Mouse (Mus musculus) cerebellum, adult 18-20 months (tissue): ENCODE measurements at regions not wholly inside any gene's neighbourhood (a gene's known extent, or its start where the extent isn't known, plus 50 kb on each side); places are given as distances from the start of the nearest gene placed in this dataset.

Experiments
- DNase-seq, 2 experiments: peaks; one replicate each; pipeline ENCODE4 v3.0.0; 2021

DNA sequence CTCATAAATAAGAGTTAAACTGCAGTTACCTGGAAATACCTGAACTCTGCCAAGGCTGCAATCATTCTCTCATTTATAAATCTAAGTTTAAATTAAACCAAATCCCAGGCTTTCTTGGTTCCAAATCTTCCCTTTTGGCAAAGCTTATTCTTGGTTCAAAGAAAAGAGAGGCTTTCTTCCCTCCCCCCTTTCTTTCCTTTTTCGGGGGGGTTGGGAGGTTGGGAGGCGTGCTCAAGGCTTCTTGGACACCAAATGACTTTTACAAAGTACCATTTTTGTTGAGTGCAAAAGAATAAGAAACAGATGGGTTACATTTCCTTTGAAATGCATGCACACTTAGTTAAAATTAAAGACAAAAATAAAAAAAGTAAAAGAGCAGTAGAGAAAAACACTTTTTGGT, 105.4 kb upstream of the Mroh9 start:
- no peak for DNase-seq

DNA sequence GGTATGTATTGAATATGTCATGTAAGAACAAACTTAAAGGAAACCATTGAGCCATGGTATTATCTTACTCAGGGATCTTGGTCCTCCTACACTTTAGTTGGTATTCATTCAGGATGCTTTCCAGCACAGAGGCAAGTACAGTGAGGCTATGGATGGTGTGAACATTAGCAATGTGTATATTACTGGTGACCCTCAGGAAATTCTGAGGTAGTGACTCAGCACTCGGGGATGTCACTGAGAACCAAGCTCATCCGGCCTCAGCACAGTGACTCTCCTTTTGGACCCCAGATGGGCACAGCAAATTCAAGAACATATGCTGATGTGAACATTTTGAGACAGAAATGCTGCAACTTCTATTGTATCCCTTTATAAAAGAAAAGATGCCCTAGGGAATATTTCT, 96.4 kb upstream of the Mroh9 start:
- no peak for DNase-seq

DNA sequence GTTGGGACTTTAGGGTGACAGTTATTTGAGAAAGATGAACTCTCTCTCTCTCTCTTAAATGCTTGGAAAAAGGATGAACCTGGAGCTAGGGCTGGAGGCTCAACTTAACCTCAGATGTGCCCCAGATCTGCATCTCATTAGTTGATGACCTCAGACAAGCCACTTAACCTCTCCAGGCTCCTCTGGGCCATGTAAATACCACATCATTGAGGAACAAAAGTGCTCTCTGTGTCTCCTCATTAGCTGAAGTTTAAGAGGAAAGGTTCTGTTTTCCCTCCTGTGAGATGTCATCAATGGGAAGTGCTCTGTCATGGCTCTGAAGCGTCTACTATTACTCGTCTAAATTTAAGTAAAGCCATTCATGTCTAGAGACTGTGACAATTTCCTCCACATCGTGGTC, 91.5 kb upstream of the Mroh9 start:
- DNase-seq, result no peak

DNA sequence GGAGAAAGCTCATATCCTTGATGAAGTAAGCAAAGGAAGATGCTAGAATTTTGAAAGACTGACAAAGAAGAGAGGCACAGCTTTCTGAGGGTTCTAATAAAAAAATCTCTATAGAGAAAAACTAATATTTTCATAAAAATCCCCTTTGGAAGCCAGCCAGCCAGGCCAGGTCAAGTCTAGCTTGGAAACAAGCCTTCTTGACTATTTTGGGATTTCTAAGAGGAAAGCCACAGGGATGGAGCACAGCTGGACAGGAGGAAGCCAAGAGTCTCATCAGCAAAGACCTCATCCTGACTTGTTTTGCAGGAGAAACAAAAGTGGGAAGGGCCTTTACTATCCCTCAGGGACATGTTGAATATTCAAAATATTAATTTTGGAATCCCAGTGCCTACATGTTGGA, 81.6 kb upstream of the Mroh9 start:
- DNase-seq, result no peak

DNA sequence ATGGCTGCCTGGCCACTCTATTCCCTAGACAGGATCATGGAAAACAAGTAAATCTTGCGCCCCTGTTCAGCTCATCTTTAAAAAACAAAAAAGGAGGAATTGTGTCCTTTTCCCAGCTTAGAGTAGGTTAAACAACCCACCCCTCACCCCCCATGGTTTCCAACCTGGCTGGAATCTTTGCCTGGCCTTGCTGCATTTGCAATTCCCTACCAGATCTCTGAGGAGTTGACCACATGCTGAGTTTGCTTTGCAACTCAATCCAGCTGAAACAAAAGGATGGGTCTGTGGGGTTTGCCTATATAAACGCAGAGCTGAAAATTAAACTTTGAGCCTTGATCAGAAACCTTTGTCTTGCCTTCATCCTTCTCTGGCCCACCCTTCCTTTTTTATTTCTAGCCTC, 78.2 kb upstream of the Mroh9 start:
- DNase-seq, result no peak

DNA sequence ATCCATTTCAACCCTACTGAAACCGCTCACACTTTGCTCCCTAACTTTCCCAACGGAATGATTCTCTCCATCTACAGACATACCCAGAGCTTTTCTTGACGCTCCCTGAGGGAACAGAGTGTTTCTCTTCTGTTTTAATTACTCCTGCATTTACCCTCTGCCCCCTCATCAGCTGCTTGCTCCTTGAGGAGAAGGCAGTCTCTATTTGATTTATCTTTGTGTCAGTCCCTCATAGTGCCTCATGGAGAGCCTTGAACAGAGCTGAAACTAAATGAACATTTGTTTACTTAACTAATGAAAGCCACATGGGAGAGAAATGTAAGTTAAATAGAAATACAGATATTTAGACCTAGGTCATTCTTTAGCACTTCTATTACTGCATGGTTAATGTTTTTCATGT, 74.4 kb upstream of the Mroh9 start:
- no peak for DNase-seq

DNA sequence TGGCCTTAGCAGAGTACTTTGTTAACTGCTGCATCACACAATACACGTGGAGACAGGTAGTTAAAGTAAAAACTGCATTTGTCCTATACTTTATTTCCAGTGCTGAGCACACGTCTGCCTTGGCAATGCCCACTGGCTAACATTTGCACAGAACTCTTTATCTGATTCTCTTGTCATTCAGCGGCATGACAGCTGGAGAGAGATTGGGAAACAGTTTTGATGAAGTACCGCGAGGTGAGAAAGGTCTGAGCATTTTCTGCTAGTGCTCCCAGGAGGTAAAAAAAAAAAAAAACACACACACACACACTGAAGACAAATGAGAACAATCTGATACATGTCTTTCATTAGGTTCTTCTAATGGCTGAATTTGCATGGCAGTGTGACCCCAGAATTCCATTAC, 73.0 kb upstream of the Mroh9 start:
- DNase-seq, result no peak

DNA sequence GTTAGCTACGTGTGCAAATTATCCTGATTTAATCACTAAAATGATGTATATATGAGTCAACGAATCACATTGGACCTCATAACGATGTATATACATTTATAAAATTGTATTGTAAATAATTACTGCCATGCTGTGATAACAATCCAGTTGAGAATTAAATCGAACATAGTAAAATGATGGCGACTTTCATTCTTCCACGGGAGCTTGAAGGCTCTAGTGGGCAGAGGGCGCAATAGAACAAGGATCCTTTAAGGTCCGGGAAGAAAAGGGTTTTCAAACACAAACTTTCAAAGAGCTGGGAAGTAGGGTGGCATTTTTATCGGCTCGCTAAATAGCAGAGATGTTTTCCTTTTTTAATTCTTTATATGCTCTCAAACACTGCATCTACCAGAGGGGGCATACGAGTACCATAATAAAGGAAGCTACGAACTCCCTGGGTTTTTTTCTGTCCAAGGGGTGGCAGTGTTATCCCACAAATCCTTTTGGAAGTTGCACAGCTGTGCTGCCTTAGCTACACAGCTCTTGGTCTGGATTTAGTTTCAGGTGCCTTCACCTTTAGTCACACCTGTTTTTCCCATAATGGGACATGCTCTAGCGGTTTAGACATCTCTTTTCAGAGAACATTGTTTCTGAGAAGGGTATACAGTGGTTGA, 64.9 kb upstream of the Mroh9 start:
- peak; percentile 21 to 26 for DNase-seq

DNA sequence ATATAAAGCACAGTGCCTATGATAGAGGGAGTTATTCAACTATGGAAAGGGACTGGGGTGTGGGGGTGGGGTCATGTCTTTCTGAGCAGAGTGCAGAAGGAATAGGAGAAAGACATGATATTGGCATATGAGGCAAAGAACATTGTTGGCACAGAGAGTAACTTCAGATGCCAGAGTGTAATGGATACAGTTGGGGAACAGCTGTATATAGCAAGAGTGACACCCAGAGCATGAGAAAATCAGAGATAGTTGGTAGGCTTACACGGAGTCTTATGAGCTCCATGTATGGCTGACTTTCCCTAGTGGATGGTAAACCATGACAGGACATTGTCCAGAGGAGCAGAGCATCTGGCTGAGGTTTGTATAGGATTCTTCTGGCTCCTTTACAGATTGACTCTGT, 61.2 kb upstream of the Mroh9 start:
- DNase-seq, result no peak

DNA sequence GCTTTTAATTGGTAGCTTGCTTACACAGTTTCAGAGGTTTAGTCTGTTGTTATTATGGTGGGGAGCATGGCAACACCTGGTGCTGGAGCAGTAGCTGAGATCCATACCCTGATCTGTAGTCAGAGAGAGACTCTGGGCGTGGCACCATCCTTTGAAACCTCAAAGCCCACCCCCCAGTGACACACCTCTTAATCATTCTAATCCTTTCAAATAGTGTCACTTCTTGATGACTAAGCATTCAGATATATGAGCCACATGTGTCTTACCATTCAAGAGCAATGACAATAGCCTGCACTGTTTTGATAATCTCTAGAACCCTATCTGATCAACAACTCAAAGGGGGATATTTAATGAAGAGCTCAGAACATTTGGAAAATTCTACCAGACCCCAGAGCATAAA, 57.6 kb upstream of the Mroh9 start:
- DNase-seq, result no peak

DNA sequence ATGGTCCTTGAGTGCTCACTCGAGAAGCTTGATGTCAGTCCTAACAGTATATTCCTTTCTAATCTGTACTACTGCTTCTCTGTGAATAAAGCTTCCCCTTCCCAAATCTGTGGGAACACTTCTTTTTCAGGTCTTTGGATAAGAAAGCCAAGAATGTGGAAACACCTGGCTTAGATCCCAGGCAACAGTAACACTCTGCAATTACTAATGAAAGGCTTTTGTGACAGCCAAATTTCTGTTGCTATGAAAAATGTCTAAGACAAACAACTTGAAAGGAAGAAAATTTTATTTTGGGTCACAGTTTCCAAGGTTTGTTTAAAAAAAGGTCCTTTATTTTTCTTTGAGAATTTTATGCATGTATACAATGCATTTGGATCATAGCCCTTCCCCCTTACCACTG, 56.0 kb upstream of the Mroh9 start:
- no peak for DNase-seq

DNA sequence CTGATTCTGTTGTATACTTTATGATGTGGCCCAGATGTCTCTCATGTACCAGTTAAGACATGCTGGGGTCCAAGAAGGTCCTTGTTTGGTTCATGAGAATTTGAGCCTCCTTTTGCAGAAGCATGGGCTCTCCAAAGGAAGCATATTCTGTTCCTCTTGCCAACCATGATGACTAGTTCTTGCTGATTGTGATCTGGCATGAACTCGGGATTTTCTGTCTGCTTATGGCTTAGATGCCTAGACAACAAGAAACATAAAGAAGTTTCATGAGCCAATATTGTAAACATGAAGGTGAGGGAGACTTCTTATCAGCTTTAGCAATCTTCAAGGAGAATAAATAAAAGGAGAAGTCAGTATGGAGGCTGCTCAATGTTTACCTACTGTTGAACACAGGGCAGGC, 52.7 kb upstream of the Mroh9 start:
- no peak for DNase-seq
